Mouse (Mus musculus) heart, embryonic 11.5 days (tissue): Measurements from ENCODE around the gene Pbx1. TPM values are rescaled to one million over a fixed set of nuclear protein-coding genes. Genes with fewer than 3 reads are reported as not detected.

Source experiments
- ATAC-seq: fragments of 200-750 bp; cut with Nextera tagmentation; replicated peaks from 2 replicates; pipeline ENCODE4 v1.8.0; 2017; ENCODE audit warnings: moderate library complexity; ENCODE audit not compliant: insufficient number of reproducible peaks, low FRiP score, low TSS enrichment
- H3K27ac ChIP-seq: fragments of 300-500 bp; sonication (generic); 2 replicates; pipeline ENCODE4 v1.5.1; 2014; ENCODE audit warnings: mild to moderate bottlenecking, low read depth, low read length
- H3K27me3 ChIP-seq: fragments of 300-500 bp; sonication (generic); 2 replicates; pipeline ENCODE4 v1.6.1; 2014; ENCODE audit warnings: mild to moderate bottlenecking, low read length, mixed read lengths; ENCODE audit not compliant: control insufficient read depth, insufficient read depth
- H3K36me3 ChIP-seq: fragments of 300-500 bp; sonication (generic); 2 replicates; pipeline ENCODE4 v1.6.1; 2014; ENCODE audit warnings: mild to moderate bottlenecking, low read length, moderate library complexity, mixed read lengths; ENCODE audit not compliant: control insufficient read depth, insufficient read depth
- H3K4me1 ChIP-seq: fragments of 300-500 bp; sonication (generic); 2 replicates; pipeline ENCODE4 v1.6.1; 2014; ENCODE audit warnings: low read length; ENCODE audit not compliant: control insufficient read depth, insufficient read depth
- H3K4me2 ChIP-seq: fragments of 300-500 bp; sonication (generic); 2 replicates; pipeline ENCODE4 v1.6.1; 2014; ENCODE audit warnings: mild to moderate bottlenecking, moderate library complexity
- H3K4me3 ChIP-seq: fragments of 300-500 bp; sonication (generic); 2 replicates; pipeline ENCODE4 v1.5.1; 2014; ENCODE audit warnings: low read depth, low read length
- H3K9ac ChIP-seq: fragments of 300-500 bp; sonication (generic); 2 replicates; pipeline ENCODE4 v1.6.1; 2014; ENCODE audit warnings: mild to moderate bottlenecking, low read depth, low read length, moderate library complexity
- H3K9me3 ChIP-seq: fragments of 300-500 bp; sonication (generic); replicated peaks from 2 replicates; pipeline ENCODE4 v1.6.1; 2016; ENCODE audit warnings: low read length; ENCODE audit not compliant: control insufficient read depth
- WGBS: fragments of 180-500 bp; shearing (Covaris S2); extraction: QIAGEN DNeasy Blood & Tissue Kit; methylation state at CpG from one replicate; pipeline ENCODE4 v1.1.7; 2014; ENCODE audit not compliant: insufficient replicate concordance; 5-methylcytosine and 5-hydroxymethylcytosine counted together
- polyA plus RNA-seq: library from polyadenylated mRNA; unstranded; fragments of >200 nt; fragmentation: Nextera tagmentation; extraction: Ambion mirVana; gene quantifications from 2 replicates; pipeline ENCODE4 v1.2.1, GENCODE M21; 2014

Gene Pbx1
- polyA plus RNA-seq, 1 experiment from 2014 or later: 33.5 TPM

DNA sequence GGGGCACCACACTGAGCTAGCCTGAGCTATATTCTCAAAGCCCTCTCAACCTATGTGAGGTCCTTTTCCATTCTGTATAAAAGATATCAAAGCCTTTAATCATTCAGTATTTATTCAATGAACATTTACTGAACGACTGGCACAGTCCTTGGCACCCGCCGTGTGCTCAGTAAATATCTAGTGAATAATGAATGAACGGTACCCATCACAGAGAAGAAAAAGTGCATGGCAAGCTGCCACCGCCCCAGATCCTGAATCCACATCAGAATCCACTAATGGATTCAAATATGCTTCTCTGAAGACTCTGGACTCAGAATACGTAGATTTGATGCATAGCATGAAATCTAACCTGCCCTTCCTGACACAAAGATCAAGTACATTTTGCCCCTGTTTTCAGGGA, 45.9 kb downstream of the Pbx1 start:
- ATAC-seq: no peak
- no peaks in the 10 kb centered on the region for H3K9me3 ChIP-seq
- no peaks in the 10 kb centered on the region for H3K27me3 ChIP-seq
- H3K9ac ChIP-seq: no peak overlapping the region
- WGBS: 83% methylated on average over 6 of the region's 6 CpGs
- H3K4me1 ChIP-seq: peaks cover 55% of the 10 kb centered on the region
- no peak overlapping the region for H3K27ac ChIP-seq
- H3K4me3 ChIP-seq: no peak overlapping the region
- peaks cover 8% of the 10 kb centered on the region; the same call in 1 of the 2 replicates for H3K36me3 ChIP-seq
- no peak overlapping the region for H3K4me2 ChIP-seq

DNA sequence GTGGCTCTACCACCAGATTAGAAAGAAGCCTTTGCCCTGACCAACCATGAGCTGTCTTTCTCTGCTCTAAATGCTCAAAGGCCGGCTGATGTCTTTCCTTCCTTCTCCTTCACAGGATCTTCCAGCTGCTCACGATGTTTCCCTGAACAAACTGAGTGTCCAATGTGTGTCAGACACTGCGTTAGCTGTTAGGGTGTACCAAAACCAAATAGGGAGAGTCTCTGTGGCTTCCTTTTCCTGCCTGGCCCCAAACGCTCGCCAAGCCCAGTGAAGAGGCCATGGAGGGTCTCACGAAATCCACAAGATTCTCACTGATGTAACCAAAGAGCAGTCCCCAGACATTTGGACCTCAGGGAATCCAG, 47.5 kb downstream of the Pbx1 start:
- 35% methylated on average over 6 of the region's 6 CpGs for WGBS
- ATAC-seq: no peak

DNA sequence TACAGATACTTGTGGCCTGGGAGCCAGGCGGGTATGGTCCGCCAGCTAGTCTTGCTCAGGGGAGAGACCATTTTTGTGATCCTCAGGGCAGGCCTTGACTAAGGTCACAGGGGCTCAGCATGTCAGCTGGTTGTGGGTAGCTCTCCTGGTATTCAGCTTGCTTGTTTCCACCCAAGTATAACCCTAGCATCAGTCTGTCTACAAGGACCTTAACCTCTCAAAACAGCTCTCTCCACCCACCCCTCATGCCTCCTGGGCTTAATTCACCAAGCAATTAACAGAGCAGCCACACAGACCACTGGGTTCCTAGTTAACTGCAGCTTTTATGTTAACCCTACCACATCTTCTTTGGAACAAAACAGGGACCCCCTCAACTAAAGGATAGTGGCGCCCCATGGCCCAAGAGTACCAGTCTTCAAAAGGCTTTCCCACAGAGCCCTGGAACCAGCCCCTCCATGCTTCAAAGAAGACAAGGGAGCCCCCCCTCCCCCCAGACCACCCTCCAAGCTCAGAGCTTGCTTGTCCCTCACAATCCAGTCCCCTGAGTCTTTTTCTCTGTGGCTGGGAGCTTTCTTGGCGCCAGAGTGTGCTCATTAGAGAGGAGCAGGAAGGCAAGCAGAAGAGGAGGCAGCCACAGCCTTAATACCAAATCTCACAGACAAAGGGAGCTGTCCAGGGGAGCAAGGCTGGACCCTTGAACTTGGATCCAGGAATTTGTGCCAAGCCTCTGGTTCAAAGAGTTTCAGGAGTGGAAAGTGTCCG, 48.1 kb downstream of the Pbx1 start:
- H3K27ac ChIP-seq: peak overlapping the region; percentile 89
- no peak for ATAC-seq
- H3K36me3 ChIP-seq: no peaks in the 10 kb centered on the region
- H3K4me3 ChIP-seq: no peak overlapping the region
- no peak overlapping the region for H3K4me2 ChIP-seq
- H3K4me1 ChIP-seq: peaks cover 68% of the 10 kb centered on the region
- no peaks in the 10 kb centered on the region for H3K9me3 ChIP-seq
- H3K9ac ChIP-seq: no peak overlapping the region
- 46% methylated on average over 5 of the region's 5 CpGs for WGBS
- no peaks in the 10 kb centered on the region for H3K27me3 ChIP-seq

More for the DNA sequence above, 47.5 kb downstream of the Pbx1 start:
- Histone ChIP-seq H3K4me1 (peaks cover 68% of the 10 kb centered on the region), H3K27me3 (no peaks in the 10 kb centered on the region), H3K9me3 (no peaks in the 10 kb centered on the region), H3K4me3 (no peak overlapping the region), H3K27ac (peak overlapping the region; percentile 89; the same call in 1 of the 2 replicates), H3K36me3 (0 out of 2 replicates have a peak, but pooled peaks cover 3% of the 10 kb centered on the region), H3K4me2 (no peak overlapping the region), H3K9ac (no peak overlapping the region)

DNA sequence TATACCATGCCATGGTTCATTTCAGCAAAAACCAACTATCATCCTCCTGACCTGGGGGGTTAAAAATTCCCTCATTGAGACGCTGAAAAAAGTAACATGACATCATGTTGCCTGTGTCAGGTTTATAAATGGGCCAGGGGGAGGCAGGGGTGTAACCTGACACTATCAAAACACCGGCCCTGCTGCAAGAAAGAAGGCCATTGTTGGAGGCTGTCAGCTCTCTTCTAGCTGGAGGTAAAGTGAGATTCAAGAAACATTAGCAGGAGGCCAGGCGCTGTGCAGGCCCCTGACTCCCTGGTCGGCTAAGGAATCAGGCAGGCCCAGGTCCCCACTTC, 49.3 kb downstream of the Pbx1 start:
- no peaks in the 10 kb centered on the region for H3K27me3 ChIP-seq
- ATAC-seq: peak; percentile 71; the same call in 1 of the 2 replicates
- no peaks in the 10 kb centered on the region for H3K9me3 ChIP-seq
- peak overlapping the region; percentile 89 for H3K27ac ChIP-seq
- peak overlapping the region; percentile 31 for H3K4me2 ChIP-seq
- H3K36me3 ChIP-seq: no peaks in the 10 kb centered on the region
- H3K4me3 ChIP-seq: no peak overlapping the region
- H3K9ac ChIP-seq: peak overlapping the region; percentile 28; the same call in 1 of the 2 replicates
- WGBS: 3% methylated on average over 4 of the region's 4 CpGs
- H3K4me1 ChIP-seq: peaks cover 68% of the 10 kb centered on the region

DNA sequence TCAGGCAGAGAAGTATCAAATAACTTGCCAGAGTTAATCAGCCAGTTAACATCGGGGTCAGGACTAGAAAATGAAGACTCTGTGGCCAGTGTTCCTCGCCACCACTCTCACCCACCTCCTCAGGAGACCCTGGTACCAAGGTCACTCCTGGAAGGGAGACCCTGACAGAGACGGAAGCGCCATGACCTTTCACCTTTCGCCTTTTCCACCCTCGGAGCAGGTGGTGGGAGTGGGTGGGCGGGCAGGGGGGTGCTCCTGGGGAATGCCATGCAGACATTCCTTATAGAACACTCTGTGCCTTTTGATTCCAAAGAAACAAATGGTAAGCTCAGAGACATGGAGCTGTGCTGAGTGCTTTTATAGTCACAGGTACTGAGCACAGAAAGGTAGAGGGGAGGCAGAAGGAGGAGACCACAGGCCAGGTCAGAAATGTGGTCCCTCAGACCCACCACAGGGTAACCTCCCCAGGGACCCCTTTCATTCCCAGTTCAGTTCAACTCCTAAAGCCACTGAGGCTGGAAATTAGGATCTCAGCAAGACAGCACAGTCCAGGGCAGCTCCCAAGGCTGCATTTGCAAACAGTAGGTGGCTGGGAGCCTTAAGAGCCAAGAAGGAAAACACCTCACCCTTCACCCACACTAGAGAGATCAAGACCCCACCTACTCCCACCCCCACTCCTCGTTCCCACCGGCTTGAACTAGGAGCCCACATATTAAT, 49.8 kb downstream of the Pbx1 start:
- Histone ChIP-seq H3K36me3 (no peaks in the 10 kb centered on the region), H3K4me1 (peaks cover 67% of the 10 kb centered on the region), H3K9me3 (no peaks in the 10 kb centered on the region), H3K9ac (peak overlapping the region; percentile 50; the same call in 1 of the 2 replicates), H3K4me3 (no peak overlapping the region), H3K27ac (peak overlapping the region; percentile 89), H3K27me3 (no peaks in the 10 kb centered on the region), H3K4me2 (peak overlapping the region; percentile 31)
- 33% methylated on average over 9 of the region's 9 CpGs for WGBS
- peak; percentile 43; the same call in 1 of the 2 replicates for ATAC-seq

DNA sequence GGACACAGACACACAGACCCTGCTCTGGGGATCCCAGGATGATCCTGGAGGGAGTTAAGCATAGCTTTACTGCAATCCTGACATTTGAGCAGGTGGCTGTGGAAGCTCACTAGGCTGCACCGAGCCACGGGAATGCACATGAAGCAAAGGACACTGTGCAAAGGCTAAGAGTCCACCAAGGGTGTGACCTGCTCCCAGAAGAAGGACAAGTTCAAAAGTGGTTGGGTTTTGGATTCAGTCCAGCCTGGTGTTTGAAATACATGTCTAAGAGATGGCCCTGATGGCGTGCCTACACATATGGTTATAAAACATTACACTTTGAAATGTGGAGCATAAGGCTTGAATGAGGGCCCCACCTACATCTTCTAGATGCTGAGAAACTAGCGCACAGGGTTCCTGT, 50.6 kb downstream of the Pbx1 start:
- no peak for ATAC-seq
- Histone ChIP-seq H3K9me3 (no peaks in the 10 kb centered on the region), H3K36me3 (no peaks in the 10 kb centered on the region), H3K27me3 (no peaks in the 10 kb centered on the region), H3K4me3 (no peak overlapping the region), H3K4me1 (peaks cover 64% of the 10 kb centered on the region), H3K4me2 (no peak overlapping the region), H3K9ac (no peak overlapping the region), H3K27ac (no peak overlapping the region; the same call in 1 of the 2 replicates)
- 70% methylated on average over 4 of the region's 4 CpGs for WGBS

DNA sequence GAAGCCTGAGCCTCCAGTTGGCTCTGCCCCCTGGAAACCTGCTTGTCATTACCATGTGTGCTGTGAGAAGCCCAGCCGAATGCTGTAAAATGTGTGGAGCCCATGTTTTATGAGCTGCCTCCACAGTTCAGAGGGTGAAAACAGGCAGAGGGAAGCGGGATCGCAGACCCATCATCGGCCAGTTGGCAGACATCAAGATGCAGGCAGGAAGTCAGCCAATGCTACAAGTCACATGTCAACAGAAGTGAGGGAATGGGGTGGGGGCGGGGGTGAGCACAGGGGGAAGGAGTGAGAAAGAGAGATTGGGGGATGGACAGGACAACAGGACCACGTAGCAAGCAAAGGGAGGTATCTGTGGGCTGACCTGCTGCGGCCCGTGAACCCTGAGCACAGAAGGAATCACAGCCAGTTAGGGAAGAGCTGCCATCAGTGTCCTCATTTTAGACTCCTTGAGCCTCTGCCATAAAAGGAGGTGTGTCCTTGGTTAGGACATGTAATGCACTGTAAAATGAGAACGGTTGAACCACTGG, 51.8 kb downstream of the Pbx1 start:
- H3K36me3 ChIP-seq: no peaks in the 10 kb centered on the region
- H3K27ac ChIP-seq: peak overlapping the region; percentile 18; the same call in 1 of the 2 replicates
- no peaks in the 10 kb centered on the region for H3K9me3 ChIP-seq
- 0 out of 2 replicates have a peak overlapping the region, but pooled peaks have one; percentile 6 for H3K4me2 ChIP-seq
- WGBS: 35% methylated on average over 9 of the region's 9 CpGs
- 0 out of 2 replicates have a peak, but pooled peaks have one; percentile 20 for ATAC-seq
- H3K9ac ChIP-seq: no peak overlapping the region
- H3K4me1 ChIP-seq: peaks cover 53% of the 10 kb centered on the region
- no peak overlapping the region for H3K4me3 ChIP-seq
- H3K27me3 ChIP-seq: no peaks in the 10 kb centered on the region

DNA sequence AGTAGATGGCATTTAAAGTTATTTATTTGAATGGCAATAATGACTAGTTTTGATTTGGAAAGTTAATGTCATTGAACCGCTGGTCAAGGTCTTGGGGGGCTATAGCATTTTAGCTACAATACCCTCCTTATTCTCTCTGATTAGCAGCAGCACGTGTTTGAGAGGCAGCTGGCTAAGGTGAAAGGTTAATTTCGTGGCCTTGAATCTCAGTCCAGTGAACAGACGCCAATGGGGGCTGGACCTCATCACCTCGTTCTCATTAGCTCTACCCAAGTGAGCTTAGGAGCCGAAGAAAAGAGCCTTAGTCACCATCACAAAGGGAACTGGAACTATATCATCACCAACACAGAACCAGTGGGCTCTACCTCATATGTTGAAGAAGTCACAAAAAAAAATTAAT, 54.4 kb downstream of the Pbx1 start:
- Histone ChIP-seq H3K9me3 (no peaks in the 10 kb centered on the region), H3K27me3 (no peaks in the 10 kb centered on the region)
- WGBS: 65% methylated on average over 6 of the region's 6 CpGs

More for the DNA sequence above, 54.4 kb downstream of the Pbx1 start:
- Histone ChIP-seq H3K27ac (no peak overlapping the region), H3K9ac (no peak overlapping the region), H3K4me3 (no peak overlapping the region), H3K4me2 (no peak overlapping the region), H3K36me3 (peaks cover 3% of the 10 kb centered on the region; the same call in 1 of the 2 replicates), H3K4me1 (peaks cover 30% of the 10 kb centered on the region)
- ATAC-seq: no peak
